Mouse (Mus musculus): ENCODE data around the gene Zfp553. TPM values are rescaled to one million over a fixed set of nuclear protein-coding genes. Genes with fewer than 3 reads are reported as not detected.

Gene Zfp553
- total and polyA plus RNA-seq, 3 experiments = 9.8 to 17.4 (median 15.0) TPM

GRCm38 (mm10) chr7:127262218-127262961 lies 29.5 kb downstream of the Zfp553 start:
- Histone ChIP-seq H3K27me3 (replicated peaks) (no peaks in the 10 kb centered on the region), H3K36me3 (replicated peaks in 1 of 2; ENCODE audit: control insufficient read depth in 1 of 2, insufficient read depth in 1 of 2, low read length in 1 of 2) (peaks cover 4 to 18% of the 10 kb centered on the region in 2 experiments), H3K4me3 (replicated peaks in 1 of 3; ENCODE audit: low read depth in 2 of 3, low read length in 2 of 3, poor library complexity in 1 of 3) (no peak overlapping the region), H3K27ac (ENCODE audit: insufficient read depth, low read depth) (no peak overlapping the region), H3K4me2 (ENCODE audit: insufficient read depth, low read depth, poor library complexity, severe bottlenecking) (no peak overlapping the region), H3K79me2 (replicated peaks; ENCODE audit: control insufficient read depth, extremely low read depth, insufficient read depth, poor library complexity, severe bottlenecking) (peaks cover 15% of the 10 kb centered on the region), H3K9ac (ENCODE audit: insufficient read depth, low read depth) (no peak overlapping the region), H3K4me1 (ENCODE audit: control insufficient read depth in 1 of 2, insufficient read depth in 2 of 2) (peaks cover 9 to 26% of the 10 kb centered on the region in 2 experiments; a peak in 3 of 4 replicates), H3K9me3 (replicated peaks; ENCODE audit: low read length) (no peaks in the 10 kb centered on the region)
- dilution Hi-C loops (cut with MboI; ENCODE audit: extremely low pct_ligation_motif_present, extremely low pct_unique_long_range_greater_than_20kb, low sequenced_read_pairs) (no loop called here), in situ Hi-C loops (cut with MboI; ENCODE audit: low pct_ligation_motif_present, low pct_unique_long_range_greater_than_20kb, low sequenced_read_pairs) (loop anchor here (10.0 kb wide), 1 partner anchor 72 kb away; no protein-coding TSS in a partner anchor)
- TF ChIP-seq SMC3 (IDR thresholded peaks at IDR 0.05; ENCODE audit: low read depth, low read length) (no peak), USF1 (IDR thresholded peaks at IDR 0.05; ENCODE audit: low read depth, low read length) (no peak), POLR2A (IDR thresholded peaks at IDR 0.05; ENCODE audit: low read depth, low read length) (no peak), POLR2AphosphoS2 (IDR thresholded peaks at IDR 0.05; ENCODE audit: low read depth, low read length) (no peak), SIN3A (IDR thresholded peaks at IDR 0.05; ENCODE audit: low read length) (no peak), ZNF384 (IDR thresholded peaks at IDR 0.05; ENCODE audit: low read depth, low read length) (no peak), ELF1 (IDR thresholded peaks at IDR 0.05; ENCODE audit: low read depth, low read length) (no peak), CTCF (conservative IDR thresholded peaks at IDR 0.05 in 1 of 2, IDR thresholded peaks at IDR 0.05 in 1 of 2; ENCODE audit: low read depth in 2 of 2, low read length in 2 of 2) (no peak), MAZ (IDR thresholded peaks at IDR 0.05; ENCODE audit: low read depth, low read length) (no peak), ZC3H11A (IDR thresholded peaks at IDR 0.05; ENCODE audit: low read depth, low read length) (no peak), JUN (IDR thresholded peaks at IDR 0.05; ENCODE audit: insufficient read depth, low read depth, low read length) (no peak), NRF1 (IDR thresholded peaks at IDR 0.05; ENCODE audit: low read depth, low read length) (no peak), NELFE (IDR thresholded peaks at IDR 0.05; ENCODE audit: low read depth, low read length) (no peak), ZMIZ1 (IDR thresholded peaks at IDR 0.05; ENCODE audit: low read depth, low read length) (no peak), EP300 (IDR thresholded peaks at IDR 0.05; ENCODE audit: low read length) (no peak), PAX5 (IDR thresholded peaks at IDR 0.05; ENCODE audit: low read length) (no peak), MAX (IDR thresholded peaks at IDR 0.05; ENCODE audit: low read length) (no peak), RCOR1 (conservative IDR thresholded peaks at IDR 0.05; ENCODE audit: low read depth, low read length) (no peak)
- DNase-seq (ENCODE audit: extremely low read depth) = no peak

- no peak overlapping the region for H3K4me3 ChIP-seq (replicated peaks in 1 of 3; ENCODE audit: low read depth in 2 of 3, low read length in 2 of 3, poor library complexity in 1 of 3)
- peaks cover 5% of the 10 kb centered on the region for H3K9me3 ChIP-seq (replicated peaks; ENCODE audit: low read length)
- H3K36me3 ChIP-seq (replicated peaks in 1 of 2; ENCODE audit: control insufficient read depth in 1 of 2, insufficient read depth in 1 of 2, low read length in 1 of 2) = peaks cover 0 to 11% of the 10 kb centered on the region in 2 experiments
- H3K4me1 ChIP-seq (ENCODE audit: control insufficient read depth in 1 of 2, insufficient read depth in 2 of 2) = peaks cover 7 to 17% of the 10 kb centered on the region in 2 experiments; a peak in 3 of 4 replicates
- no peak overlapping the region for H3K27ac ChIP-seq (ENCODE audit: insufficient read depth, low read depth)
- dilution Hi-C loops (cut with MboI; ENCODE audit: extremely low pct_ligation_motif_present, extremely low pct_unique_long_range_greater_than_20kb, low sequenced_read_pairs) = no loop called here
- in situ Hi-C loops (cut with MboI; ENCODE audit: low pct_ligation_motif_present, low pct_unique_long_range_greater_than_20kb, low sequenced_read_pairs) = loop anchor here (10.0 kb wide), 1 partner anchor 71 kb away; no protein-coding TSS in a partner anchor
- H3K27me3 ChIP-seq (replicated peaks) = no peaks in the 10 kb centered on the region
- H3K4me2 ChIP-seq (ENCODE audit: insufficient read depth, low read depth, poor library complexity, severe bottlenecking) = no peak overlapping the region
- TF ChIP-seq IRF4 (IDR thresholded peaks at IDR 0.05; ENCODE audit: low read depth, low read length) = no peak
- TF ChIP-seq NRF1 (IDR thresholded peaks at IDR 0.05; ENCODE audit: low read depth, low read length) = no peak
- TF ChIP-seq GABPA (IDR thresholded peaks at IDR 0.05; ENCODE audit: insufficient replicate concordance, low read depth, low read length) = no peak
- TF ChIP-seq ZC3H11A (IDR thresholded peaks at IDR 0.05; ENCODE audit: low read depth, low read length) = no peak
- no peak for TF ChIP-seq MXI1 (IDR thresholded peaks at IDR 0.05; ENCODE audit: low read depth, low read length)
- H3K79me2 ChIP-seq (replicated peaks; ENCODE audit: control insufficient read depth, extremely low read depth, insufficient read depth, poor library complexity, severe bottlenecking) = peaks cover 15% of the 10 kb centered on the region
- no peak for DNase-seq (ENCODE audit: extremely low read depth)
- no peak overlapping the region for H3K9ac ChIP-seq (ENCODE audit: insufficient read depth, low read depth)
These were observed 30.7 kb downstream of the Zfp553 start for GRCm38 (mm10) chr7:127263526-127263925.
